Mouse (Mus musculus): ENCODE measurements around the gene Rorb. TPM values are rescaled to one million over a fixed set of nuclear protein-coding genes. Genes with fewer than 3 reads are reported as not detected.

Rorb gene
- polyA plus RNA-seq (2012), result not detected in 2 replicates

DNA sequence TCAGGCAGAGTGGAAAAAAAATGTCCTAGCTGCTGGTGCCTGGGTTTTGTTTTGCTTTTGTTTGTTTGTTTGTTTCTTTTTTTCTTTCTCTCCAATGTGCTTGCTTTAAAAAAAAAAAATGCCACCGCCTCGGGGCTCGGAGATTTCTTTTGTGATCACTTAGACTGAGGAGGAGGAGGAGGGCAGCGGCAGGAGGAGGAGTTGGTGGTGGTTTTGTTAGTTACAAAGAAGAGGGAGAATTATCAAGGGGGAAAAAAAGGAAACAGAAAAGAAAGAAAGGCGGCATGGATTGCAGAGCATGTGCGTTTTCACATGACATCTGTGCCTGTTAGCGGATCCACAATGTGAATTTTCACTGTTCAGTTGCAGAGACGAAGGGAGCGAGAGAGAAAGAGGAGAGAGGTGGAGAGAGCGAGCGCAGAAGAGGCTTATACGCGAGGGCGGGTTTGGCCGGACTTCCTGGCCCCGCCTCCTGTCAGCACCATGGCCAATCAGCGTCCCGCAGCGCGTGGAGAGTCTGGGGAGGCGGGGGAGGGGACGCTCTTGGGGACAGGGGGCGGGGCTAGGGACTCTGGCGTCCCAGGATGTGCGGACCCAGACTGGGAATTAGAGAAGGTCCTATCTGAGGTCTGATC, at the start of gene Rorb:
Rorb (minus strand) TSS at position 404 of the 635 bp plus-strand sequence.

